Mouse (Mus musculus) ES-E14 (cell line): Measurements from ENCODE around the gene Adamts20.

ENCODE experiments used
- CHD2 ChIP-seq: IDR thresholded peaks from 2 replicates; pipeline ENCODE4 v1.6.1; 2014; ENCODE audit warnings: mild to moderate bottlenecking, low read depth, low read length, inconsistent platforms
- HCFC1 ChIP-seq: IDR thresholded peaks from 2 replicates; pipeline ENCODE4 v1.6.1; 2012; ENCODE audit warnings: low read length, inconsistent platforms, borderline replicate concordance; ENCODE audit not compliant: insufficient read depth
- MAFK ChIP-seq: IDR thresholded peaks from 2 replicates; pipeline ENCODE4 v1.6.1; 2014; ENCODE audit warnings: mild to moderate bottlenecking, low read depth, low read length, inconsistent platforms; ENCODE audit not compliant: insufficient read depth
- ZNF384 ChIP-seq: IDR thresholded peaks from 2 replicates; pipeline ENCODE4 v1.6.1; 2012; ENCODE audit warnings: low read depth, low read length, inconsistent platforms

- no peak for TF ChIP-seq HCFC1
- TF ChIP-seq ZNF384 = no peak
- no peak for TF ChIP-seq MAFK
- no peak for TF ChIP-seq CHD2
Measured at GRCm38 (mm10) chr15:94248386-94248785, 216.8 kb downstream of the Adamts20 start.
